Mouse (Mus musculus) intestine, embryonic 16.5 days (tissue): ENCODE results near the gene Eprs. TPM values are rescaled to one million over a fixed set of nuclear protein-coding genes. Genes with fewer than 3 reads are reported as not detected.

ENCODE experiments used
- ATAC-seq: fragments of 200-750 bp; cut with Nextera tagmentation; 2 replicates; pipeline ENCODE4 v1.8.0; 2017; ENCODE audit warnings: moderate TSS enrichment, moderate library complexity
- H3K27ac ChIP-seq: fragments of 300-500 bp; sonication (generic); 2 replicates; pipeline ENCODE4 v1.5.1; 2014; ENCODE audit warnings: mild to moderate bottlenecking, low read length
- H3K27me3 ChIP-seq: fragments of 300-500 bp; sonication (generic); replicated peaks from 2 replicates; pipeline ENCODE4 v1.6.1; 2014; ENCODE audit warnings: low read length, control low read depth, mixed read lengths; ENCODE audit not compliant: control insufficient read depth, insufficient read depth
- H3K36me3 ChIP-seq: fragments of 300-500 bp; sonication (generic); 2 replicates; pipeline ENCODE4 v1.6.1; 2014; ENCODE audit warnings: low read length, control low read depth; ENCODE audit not compliant: control insufficient read depth, insufficient read depth
- H3K4me1 ChIP-seq: fragments of 300-500 bp; sonication (generic); 2 replicates; pipeline ENCODE4 v1.6.1; 2014; ENCODE audit warnings: low read length, control low read depth, mixed read lengths; ENCODE audit not compliant: control insufficient read depth, insufficient read depth
- H3K4me2 ChIP-seq: fragments of 300-500 bp; sonication (generic); 2 replicates; pipeline ENCODE4 v1.6.1; 2014; ENCODE audit warnings: low read depth, low read length, control low read depth
- H3K4me3 ChIP-seq: fragments of 300-500 bp; sonication (generic); 2 replicates; pipeline ENCODE4 v1.5.1; 2014; ENCODE audit warnings: mild to moderate bottlenecking, low read length
- H3K9ac ChIP-seq: fragments of 300-500 bp; sonication (generic); 2 replicates; pipeline ENCODE4 v1.6.1; 2014; ENCODE audit warnings: low read depth, low read length
- H3K9me3 ChIP-seq: fragments of 300-500 bp; sonication (generic); 2 replicates; pipeline ENCODE4 v1.6.1; 2016; ENCODE audit warnings: low read length, control low read depth; ENCODE audit not compliant: control insufficient read depth
- WGBS: fragments of 180-500 bp; shearing (Covaris S2); extraction: QIAGEN DNeasy Blood & Tissue Kit; methylation state at CpG from one replicate; pipeline ENCODE4 v1.1.7; 2014; 5-methylcytosine and 5-hydroxymethylcytosine counted together
- polyA plus RNA-seq: library from polyadenylated mRNA; unstranded; fragments of >200 nt; fragmentation: Nextera tagmentation; extraction: Ambion mirVana; gene quantifications from 2 replicates; pipeline ENCODE4 v1.2.1, GENCODE M21; 2015

The Eprs gene
- polyA plus RNA-seq, 1 experiment from 2014 or later: 132 TPM

GRCm38 (mm10) chr1:185353351-185353750 lies 9.5 kb upstream of the Eprs start:
- 95% methylated on average over 8 of the region's 8 CpGs for WGBS

GRCm38 (mm10) chr1:185354731-185355130 lies 8.1 kb upstream of the Eprs start:
- H3K9ac ChIP-seq: no peak overlapping the region
- 89% methylated on average over 4 of the region's 4 CpGs for WGBS
- no peak for ATAC-seq
- H3K4me3 ChIP-seq: no peak overlapping the region
- no peaks in the 10 kb centered on the region for H3K9me3 ChIP-seq
- no peak overlapping the region for H3K4me2 ChIP-seq
- no peak overlapping the region for H3K27ac ChIP-seq
- no peaks in the 10 kb centered on the region for H3K4me1 ChIP-seq
- peaks cover 6% of the 10 kb centered on the region; the same call in 1 of the 2 replicates for H3K36me3 ChIP-seq
- H3K27me3 ChIP-seq: no peaks in the 10 kb centered on the region

More at GRCm38 (mm10) chr1:185353351-185353750, 9.5 kb upstream of the Eprs start:
- H3K4me2 ChIP-seq: no peak overlapping the region
- H3K4me3 ChIP-seq: no peak overlapping the region
- H3K36me3 ChIP-seq: no peaks in the 10 kb centered on the region; the same call in 1 of the 2 replicates
- H3K27me3 ChIP-seq: no peaks in the 10 kb centered on the region
- no peak for ATAC-seq
- H3K4me1 ChIP-seq: no peaks in the 10 kb centered on the region
- no peak overlapping the region for H3K27ac ChIP-seq
- no peaks in the 10 kb centered on the region for H3K9me3 ChIP-seq
- no peak overlapping the region for H3K9ac ChIP-seq

GRCm38 (mm10) chr1:185356246-185356645 lies 6.6 kb upstream of the Eprs start:
- H3K36me3 ChIP-seq: peaks cover 8% of the 10 kb centered on the region; the same call in 1 of the 2 replicates
- H3K27me3 ChIP-seq: no peaks in the 10 kb centered on the region
- WGBS: 92% methylated on average over 8 of the region's 8 CpGs

GRCm38 (mm10) chr1:185358211-185358610 lies 4.6 kb upstream of the Eprs start:
- H3K9me3 ChIP-seq: no peaks in the 10 kb centered on the region
- no peaks in the 10 kb centered on the region for H3K27me3 ChIP-seq
- no peak overlapping the region for H3K9ac ChIP-seq
- 88% methylated on average over 4 of the region's 4 CpGs for WGBS
- no peak overlapping the region for H3K4me2 ChIP-seq
- no peak for ATAC-seq
- H3K4me1 ChIP-seq: peaks cover 7% of the 10 kb centered on the region; the same call in 1 of the 2 replicates
- H3K36me3 ChIP-seq: peaks cover 8% of the 10 kb centered on the region; the same call in 1 of the 2 replicates
- no peak overlapping the region for H3K4me3 ChIP-seq
- no peak overlapping the region for H3K27ac ChIP-seq

More at GRCm38 (mm10) chr1:185356246-185356645, 6.6 kb upstream of the Eprs start:
- Histone ChIP-seq H3K9me3 (no peaks in the 10 kb centered on the region), H3K27ac (no peak overlapping the region), H3K4me1 (no peaks in the 10 kb centered on the region), H3K9ac (no peak overlapping the region), H3K4me3 (no peak overlapping the region), H3K4me2 (no peak overlapping the region)
- ATAC-seq: no peak

GRCm38 (mm10) chr1:185363526-185364182 lies 810 bp downstream of the Eprs start:
- peak; percentile 69 for ATAC-seq
- H3K9me3 ChIP-seq: no peaks in the 10 kb centered on the region
- 2% methylated on average over 22 of the region's 22 CpGs for WGBS

GRCm38 (mm10) chr1:185364183-185364540 lies 1.3 kb downstream of the Eprs start:
- ATAC-seq: no peak
- 31% methylated on average over 5 of the region's 6 CpGs for WGBS
- peaks cover 7% of the 10 kb centered on the region; the same call in 1 of the 2 replicates for H3K36me3 ChIP-seq
- H3K27me3 ChIP-seq: no peaks in the 10 kb centered on the region
- peak overlapping the region; percentile 94 for H3K4me3 ChIP-seq
- H3K9me3 ChIP-seq: no peaks in the 10 kb centered on the region
- peaks cover 13% of the 10 kb centered on the region; the same call in 1 of the 2 replicates for H3K4me1 ChIP-seq
- H3K9ac ChIP-seq: peak overlapping the region; percentile 61
- H3K4me2 ChIP-seq: peak overlapping the region; percentile 90
- H3K27ac ChIP-seq: no peak overlapping the region

More at GRCm38 (mm10) chr1:185363526-185364182, 810 bp downstream of the Eprs start:
- Histone ChIP-seq H3K9ac (peak overlapping the region; percentile 94), H3K4me2 (peak overlapping the region; percentile 90), H3K27me3 (no peaks in the 10 kb centered on the region), H3K4me1 (peaks cover 13% of the 10 kb centered on the region; the same call in 1 of the 2 replicates), H3K36me3 (peaks cover 8% of the 10 kb centered on the region; the same call in 1 of the 2 replicates), H3K27ac (peak overlapping the region; percentile 95), H3K4me3 (peak overlapping the region; percentile 94)

- 81% methylated on average over 6 of the region's 6 CpGs for WGBS
- ATAC-seq: no peak
- H3K4me2 ChIP-seq: no peak overlapping the region
Observed at GRCm38 (mm10) chr1:185367383-185367782, 4.5 kb downstream of the Eprs start.

GRCm38 (mm10) chr1:185369979-185370378 lies 7.1 kb downstream of the Eprs start:
- no peaks in the 10 kb centered on the region for H3K4me1 ChIP-seq
- no peak overlapping the region for H3K4me2 ChIP-seq
- peaks cover 8% of the 10 kb centered on the region; the same call in 1 of the 2 replicates for H3K36me3 ChIP-seq
- H3K9ac ChIP-seq: no peak overlapping the region
- 82% methylated on average over 6 of the region's 6 CpGs for WGBS
- H3K27me3 ChIP-seq: no peaks in the 10 kb centered on the region
- no peak overlapping the region; the same call in 1 of the 2 replicates for H3K27ac ChIP-seq
- ATAC-seq: no peak
- no peak overlapping the region for H3K4me3 ChIP-seq
- no peaks in the 10 kb centered on the region for H3K9me3 ChIP-seq

More at GRCm38 (mm10) chr1:185367383-185367782, 4.5 kb downstream of the Eprs start:
- Histone ChIP-seq H3K4me1 (peaks cover 6% of the 10 kb centered on the region; the same call in 1 of the 2 replicates), H3K27me3 (no peaks in the 10 kb centered on the region), H3K9me3 (no peaks in the 10 kb centered on the region), H3K36me3 (peaks cover 4% of the 10 kb centered on the region; the same call in 1 of the 2 replicates), H3K4me3 (no peak overlapping the region), H3K9ac (no peak overlapping the region), H3K27ac (no peak overlapping the region)

GRCm38 (mm10) chr1:185376390-185376789 lies 13.5 kb downstream of the Eprs start:
- Histone ChIP-seq H3K4me3 (no peak overlapping the region), H3K4me1 (no peaks in the 10 kb centered on the region), H3K4me2 (no peak overlapping the region), H3K27ac (no peak overlapping the region), H3K9ac (no peak overlapping the region), H3K27me3 (no peaks in the 10 kb centered on the region), H3K9me3 (no peaks in the 10 kb centered on the region), H3K36me3 (peaks cover 23% of the 10 kb centered on the region)
- no peak for ATAC-seq
